Mouse (Mus musculus): Measurements from ENCODE around the gene Atp9a.

The Atp9a gene

GRCm38 (mm10) chr2:168593004-168593403 is 149.2 kb downstream of the Atp9a start:
- DNase-seq, result peak; percentile 28

DNA sequence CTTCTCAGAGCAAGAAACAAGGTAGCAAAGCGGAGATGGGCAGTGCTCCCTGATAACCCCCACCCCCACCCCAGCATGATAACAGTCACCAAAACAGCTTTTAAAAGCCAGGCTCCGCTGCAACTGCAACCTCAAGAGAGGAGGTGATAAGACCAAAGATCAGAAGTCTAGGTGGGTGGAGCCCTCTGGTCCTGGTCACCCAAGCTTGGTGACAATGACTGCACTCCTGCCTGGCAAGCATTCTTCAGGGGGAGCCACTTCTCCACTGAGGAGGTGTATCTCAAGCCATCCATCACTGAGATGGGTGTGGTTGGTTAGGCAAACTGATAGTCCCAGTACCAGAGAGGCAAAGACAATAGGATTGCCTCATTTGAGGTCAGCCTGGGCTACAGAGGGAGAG is 151.1 kb downstream of the Atp9a start:
- DNase-seq, result no peak

DNA sequence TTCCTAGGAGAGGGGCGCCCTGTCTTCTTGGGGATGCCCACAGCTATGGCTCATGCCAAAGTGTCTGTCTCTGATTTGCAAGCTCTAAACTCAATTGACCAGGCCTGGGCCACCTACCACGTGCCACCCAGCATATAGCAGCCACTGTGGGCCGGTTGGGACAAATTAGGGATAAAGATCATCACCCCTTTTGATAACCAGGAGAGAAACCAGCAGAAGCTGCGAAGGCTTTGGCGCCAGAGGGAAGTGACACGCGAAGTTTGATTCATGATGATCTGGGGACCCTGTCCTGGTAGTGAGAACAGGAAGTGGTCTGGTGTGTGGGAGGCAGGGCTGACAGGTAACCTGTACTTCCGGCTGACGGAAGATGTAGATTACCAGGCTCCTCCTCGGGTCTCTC is 151.7 kb downstream of the Atp9a start:
- DNase-seq, result peak; percentile 37

DNA sequence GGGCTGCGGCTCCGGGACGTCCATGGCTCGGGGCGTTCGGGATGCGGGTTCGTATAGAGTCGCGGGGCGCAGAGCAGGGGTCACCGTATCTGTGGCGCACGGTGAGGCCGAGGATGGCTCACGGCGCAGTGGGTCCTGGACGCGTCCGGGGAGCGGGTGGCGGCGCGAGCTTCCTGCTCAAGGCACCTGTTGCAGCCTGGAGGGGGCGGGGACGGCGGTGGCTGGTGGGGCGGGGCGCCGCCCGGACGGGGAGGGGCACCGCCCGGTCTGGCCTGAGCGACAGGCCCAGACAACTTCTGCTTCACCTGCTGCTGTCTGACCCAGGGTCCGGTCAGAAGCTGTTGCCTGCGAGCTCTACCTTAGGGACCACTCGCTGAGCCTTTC is 152.0 kb downstream of the Atp9a start:
- DNase-seq, result peak; percentile 70

- DNase-seq, result no peak
These were observed 152.6 kb downstream of the Atp9a start for GRCm38 (mm10) chr2:168589368-168590167.

GRCm38 (mm10) chr2:168588591-168589367 is 153.4 kb downstream of the Atp9a start:
- DNase-seq, result no peak

DNA sequence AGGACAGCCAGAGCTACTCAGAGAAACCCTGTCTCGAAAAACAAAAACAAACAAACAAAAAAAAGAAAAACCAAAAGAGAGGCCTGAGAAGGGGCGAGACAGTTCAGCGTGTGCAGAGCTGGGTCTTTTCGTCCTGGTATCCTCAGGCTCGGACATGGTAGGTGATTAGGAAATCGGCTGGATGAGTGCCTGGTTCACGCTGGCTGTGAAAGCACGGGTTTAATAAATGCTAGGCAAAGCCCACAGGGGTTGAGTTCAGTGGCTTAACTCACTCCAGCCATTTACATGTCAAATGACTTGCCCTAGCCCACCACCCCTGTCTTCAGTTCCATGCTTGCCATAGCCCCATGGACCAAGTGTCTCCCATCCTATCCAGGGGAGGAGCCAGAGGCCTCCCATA is 155.1 kb downstream of the Atp9a start:
- peak; percentile 39 for DNase-seq

DNA sequence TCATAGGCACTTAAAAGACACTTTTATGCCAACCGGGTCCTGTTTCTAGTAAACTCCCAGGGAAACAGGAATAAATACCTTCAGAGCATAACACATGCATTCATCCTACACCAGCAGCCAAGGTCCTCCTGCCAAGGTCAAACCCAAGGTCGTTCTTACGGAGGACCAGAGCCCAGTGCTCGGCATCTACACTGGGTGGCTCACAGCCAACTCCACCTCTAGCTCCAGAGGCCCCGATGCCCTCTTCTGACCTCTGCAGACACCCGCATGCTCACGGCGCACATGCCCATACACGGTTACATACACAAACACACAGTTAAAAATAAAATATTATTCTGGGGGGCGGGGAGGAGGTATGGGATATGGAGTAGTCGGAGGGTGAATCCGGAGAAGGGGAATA is 155.7 kb downstream of the Atp9a start:
- no peak for DNase-seq

DNA sequence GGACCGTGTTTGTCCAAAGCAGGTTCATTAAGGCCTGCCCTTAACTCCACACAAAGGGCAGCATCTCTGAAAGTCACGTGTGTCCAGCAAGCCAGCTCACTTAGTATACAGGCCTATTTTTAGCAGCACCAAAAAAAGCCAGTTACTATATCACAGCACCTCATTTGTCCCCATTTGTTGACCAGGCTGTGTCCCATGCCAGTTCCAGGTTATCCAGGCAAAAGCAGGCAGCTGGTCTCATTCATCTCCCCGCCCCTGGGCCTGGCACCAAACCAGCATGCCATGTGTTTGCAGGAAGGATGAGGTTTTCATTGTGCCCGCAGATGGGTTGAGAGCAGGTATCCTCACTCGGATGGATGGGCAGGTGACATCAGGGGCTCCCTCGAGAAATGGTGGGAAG is 157.4 kb downstream of the Atp9a start:
- no peak for DNase-seq
